Mouse (Mus musculus) hindbrain, embryonic 12.5 days (tissue): ENCODE measurements around the gene Cps1. TPM values are rescaled to one million over a fixed set of nuclear protein-coding genes. Genes with fewer than 3 reads are reported as not detected.

Experiments used
- ATAC-seq: fragments of 200-750 bp; cut with Nextera tagmentation; 2 replicates; pipeline ENCODE4 v1.8.0; 2017; ENCODE audit warnings: moderate TSS enrichment; ENCODE audit not compliant: low FRiP score
- H3K27ac ChIP-seq: fragments of 300-500 bp; sonication (generic); 2 replicates; pipeline ENCODE4 v1.5.1; 2016; ENCODE audit warnings: mild to moderate bottlenecking
- H3K27me3 ChIP-seq: fragments of 300-500 bp; sonication (generic); 2 replicates; pipeline ENCODE4 v1.6.1; 2016; ENCODE audit warnings: mild to moderate bottlenecking
- H3K36me3 ChIP-seq: fragments of 300-500 bp; sonication (generic); 2 replicates; pipeline ENCODE4 v1.6.1; 2016; ENCODE audit warnings: mild to moderate bottlenecking
- H3K4me1 ChIP-seq: fragments of 300-500 bp; sonication (generic); 2 replicates; pipeline ENCODE4 v1.6.1; 2016
- H3K4me2 ChIP-seq: fragments of 300-500 bp; sonication (generic); replicated peaks from 2 replicates; pipeline ENCODE4 v1.6.1; 2016; ENCODE audit warnings: mild to moderate bottlenecking
- H3K4me3 ChIP-seq: fragments of 300-500 bp; sonication (generic); 2 replicates; pipeline ENCODE4 v1.5.1; 2016; ENCODE audit warnings: mild to moderate bottlenecking
- H3K9ac ChIP-seq: fragments of 300-500 bp; sonication (generic); 2 replicates; pipeline ENCODE4 v1.6.1; 2016; ENCODE audit warnings: mild to moderate bottlenecking, moderate library complexity
- H3K9me3 ChIP-seq: fragments of 300-500 bp; sonication (generic); replicated peaks from 2 replicates; pipeline ENCODE4 v1.6.1; 2016; ENCODE audit warnings: mild to moderate bottlenecking
- WGBS: fragments of 180-500 bp; shearing (Covaris S2); methylation state at CpG from one replicate; pipeline ENCODE4 v1.1.7; 2016; 5-methylcytosine and 5-hydroxymethylcytosine counted together
- polyA plus RNA-seq: library from polyadenylated mRNA; unstranded; fragments of >200 nt; fragmentation: Nextera tagmentation; extraction: Ambion mirVana; gene quantifications from 2 replicates; pipeline ENCODE4 v1.2.1, GENCODE M21; 2016

Cps1 gene
- polyA plus RNA-seq, 1 experiment from 2014 or later, result 0.14 TPM

DNA sequence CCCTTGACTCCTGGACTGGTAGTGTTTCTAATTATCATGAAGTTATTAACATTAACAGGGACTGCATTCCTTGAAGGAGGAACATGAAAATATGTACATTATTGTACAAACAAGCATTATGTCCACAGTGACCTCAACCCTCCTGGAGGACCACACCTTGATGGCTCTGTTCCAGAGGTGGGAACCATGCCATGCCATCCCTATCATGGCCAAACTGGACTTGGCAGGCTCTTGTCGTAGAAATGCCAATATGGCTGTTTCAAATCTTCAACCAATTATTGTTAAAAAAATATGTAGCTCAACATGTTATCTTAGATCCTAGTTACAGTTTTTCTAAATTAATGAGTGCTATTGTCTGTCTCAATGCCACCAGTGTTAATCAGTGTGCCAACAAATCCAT, 116.1 kb downstream of the Cps1 start:
- no peaks in the 10 kb centered on the region for H3K27me3 ChIP-seq
- H3K4me1 ChIP-seq, result no peaks in the 10 kb centered on the region
- no peaks in the 10 kb centered on the region for H3K36me3 ChIP-seq
- 93% methylated on average over 1 of the region's 1 CpGs for WGBS
- no peak overlapping the region for H3K4me3 ChIP-seq
- H3K27ac ChIP-seq, result no peak overlapping the region
- no peak overlapping the region for H3K4me2 ChIP-seq
- H3K9ac ChIP-seq, result no peak overlapping the region
- no peaks in the 10 kb centered on the region for H3K9me3 ChIP-seq
- no peak for ATAC-seq

DNA sequence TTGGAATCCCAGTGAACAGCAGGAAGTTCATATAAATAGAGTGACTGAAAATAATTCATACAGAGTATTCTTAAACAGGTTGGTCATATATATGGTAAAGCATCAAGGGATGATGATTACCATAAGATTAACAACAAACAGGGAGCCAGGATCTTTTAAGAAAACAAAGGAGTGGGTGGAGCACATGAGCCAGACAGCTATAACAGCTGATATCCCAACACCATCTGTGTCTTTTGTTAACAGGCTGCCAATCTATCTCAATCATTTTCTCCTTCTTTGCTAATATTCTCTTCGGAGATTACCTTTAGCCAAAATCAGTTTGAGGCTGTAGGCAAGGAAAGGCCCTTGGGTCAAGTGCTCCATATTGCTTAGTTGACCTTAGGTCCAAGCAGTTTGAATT, 142.4 kb downstream of the Cps1 start:
- Histone ChIP-seq H3K4me3 (no peak overlapping the region), H3K27me3 (no peaks in the 10 kb centered on the region), H3K27ac (no peak overlapping the region), H3K9me3 (no peaks in the 10 kb centered on the region), H3K4me1 (no peaks in the 10 kb centered on the region), H3K4me2 (no peak overlapping the region), H3K36me3 (no peaks in the 10 kb centered on the region), H3K9ac (no peak overlapping the region)
- no peak for ATAC-seq
- WGBS, result 64% methylated on average over 1 of the region's 1 CpGs

DNA sequence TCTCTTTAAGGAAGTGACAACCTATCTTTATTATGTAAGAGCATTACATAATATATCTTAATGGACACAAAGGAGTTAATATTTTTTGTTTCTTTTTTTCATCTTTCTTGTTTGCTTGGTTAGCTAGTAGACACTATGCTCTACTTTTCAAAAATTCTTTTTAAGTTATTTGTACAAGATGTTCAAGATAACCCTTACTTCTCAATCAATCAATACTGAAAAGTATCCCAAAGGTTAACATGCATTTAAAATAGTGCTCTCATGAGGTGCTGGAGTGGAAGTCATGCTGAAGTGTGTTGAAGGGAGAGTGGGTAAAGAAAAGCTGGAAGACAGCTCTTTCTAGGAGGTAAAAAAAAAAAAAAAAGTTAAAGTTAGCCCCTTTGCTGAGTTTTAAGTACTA, 145.1 kb downstream of the Cps1 start:
- Histone ChIP-seq H3K27me3 (no peaks in the 10 kb centered on the region), H3K4me2 (no peak overlapping the region), H3K36me3 (no peaks in the 10 kb centered on the region), H3K9ac (no peak overlapping the region), H3K4me3 (no peak overlapping the region), H3K4me1 (no peaks in the 10 kb centered on the region), H3K9me3 (no peaks in the 10 kb centered on the region), H3K27ac (no peak overlapping the region)
- no peak for ATAC-seq

DNA sequence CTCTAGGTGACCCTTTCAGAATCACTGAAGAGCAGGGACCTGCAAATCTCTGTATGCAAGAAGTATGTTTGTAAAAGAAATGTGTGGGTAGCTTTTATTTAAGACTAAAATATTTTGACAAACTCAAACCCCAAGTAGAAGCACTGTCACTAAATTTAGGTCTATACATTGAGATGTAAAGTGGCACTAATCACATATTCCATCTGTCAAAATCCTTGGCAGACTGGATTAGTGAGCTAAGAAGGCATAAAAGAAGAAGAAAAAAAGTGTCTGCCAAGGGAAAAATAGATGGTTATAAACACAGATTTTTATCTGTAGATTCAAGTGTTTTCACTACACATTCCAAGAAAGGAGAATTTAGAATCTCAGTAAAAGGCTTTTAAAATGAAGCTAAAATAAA, 145.6 kb downstream of the Cps1 start:
- Histone ChIP-seq H3K9ac (no peak overlapping the region), H3K27ac (no peak overlapping the region), H3K4me3 (no peak overlapping the region), H3K4me2 (no peak overlapping the region), H3K27me3 (no peaks in the 10 kb centered on the region), H3K36me3 (no peaks in the 10 kb centered on the region), H3K4me1 (no peaks in the 10 kb centered on the region), H3K9me3 (no peaks in the 10 kb centered on the region)
- ATAC-seq, result no peak

DNA sequence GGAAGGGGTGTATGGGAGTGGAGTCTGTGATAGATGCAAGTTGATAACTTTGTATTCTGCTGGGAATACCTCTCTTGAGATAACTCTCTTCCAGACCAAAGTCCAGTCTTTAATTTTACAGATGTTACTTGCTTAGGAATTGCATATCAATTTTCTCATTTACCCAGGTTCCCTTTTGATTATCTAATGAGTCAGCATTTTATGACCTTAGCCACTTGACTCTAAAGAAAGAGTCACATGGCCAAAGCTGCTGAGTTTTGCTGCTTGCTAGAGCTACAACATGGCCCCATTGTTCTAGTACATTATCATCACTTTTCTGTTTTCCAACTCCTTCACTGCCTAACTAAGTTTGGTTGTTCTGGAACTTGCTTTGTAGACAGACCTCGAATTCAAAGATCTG, 153.4 kb downstream of the Cps1 start:
- Histone ChIP-seq H3K4me2 (no peak overlapping the region), H3K27ac (no peak overlapping the region), H3K4me3 (no peak overlapping the region), H3K36me3 (no peaks in the 10 kb centered on the region), H3K27me3 (no peaks in the 10 kb centered on the region), H3K9me3 (no peaks in the 10 kb centered on the region), H3K9ac (no peak overlapping the region), H3K4me1 (no peaks in the 10 kb centered on the region)
- WGBS, result 86% methylated on average over 1 of the region's 1 CpGs
- ATAC-seq, result no peak

Other genes starting within 250 kb of the Cps1 start
- 10.8 and 52.8 TPM in 2 replicates for gene Myl1, start 177.6 kb upstream of the Cps1 start, polyA plus RNA-seq
- gene Lancl1, start 84.2 kb upstream of the Cps1 start, polyA plus RNA-seq, result 105 and 114 TPM in 2 replicates